Mouse (Mus musculus) kidney, adult 2 months (tissue): ENCODE results near the gene Ephb6. TPM values are rescaled to one million over a fixed set of nuclear protein-coding genes. Genes with fewer than 3 reads are reported as not detected.

Experiments
- DNase-seq: peaks from one replicate; pipeline ENCODE4 v3.0.0; 2021
- H3K27ac ChIP-seq: fragments of 200-500 bp; 2 replicates; pipeline ENCODE4 v1.5.1; 2012; ENCODE audit warnings: low read depth, low read length, control low read depth, inconsistent platforms; ENCODE audit not compliant: insufficient read depth
- H3K27me3 ChIP-seq: fragments of 200-500 bp; replicated peaks from 2 replicates; pipeline ENCODE4 v1.6.1; 2012; ENCODE audit warnings: mild to moderate bottlenecking, moderate library complexity, low read length, inconsistent platforms; ENCODE audit not compliant: control insufficient read depth, insufficient read depth
- H3K36me3 ChIP-seq: fragments of 200-500 bp; 2 replicates; pipeline ENCODE4 v1.6.1; 2012; ENCODE audit warnings: mild to moderate bottlenecking, moderate library complexity, low read length, inconsistent platforms; ENCODE audit not compliant: control insufficient read depth, insufficient read depth
- H3K4me1 ChIP-seq: fragments of 200-500 bp; 2 replicates; pipeline ENCODE4 v1.6.1; 2011; ENCODE audit warnings: low read length; ENCODE audit not compliant: control insufficient read depth, insufficient read depth
- H3K4me3 ChIP-seq: fragments of 200-500 bp; 2 replicates; pipeline ENCODE4 v1.5.1; 2011; ENCODE audit warnings: mild to moderate bottlenecking, low read depth, low read length, control low read depth; ENCODE audit not compliant: insufficient read depth
- CTCF ChIP-seq: fragments of 200-500 bp; conservative IDR thresholded peaks from 2 replicates; pipeline ENCODE4 v1.5.1; 2011; ENCODE audit warnings: low read depth, mild to moderate bottlenecking, control low read depth, low read length, moderate library complexity, mixed read lengths; ENCODE audit not compliant: insufficient read depth, insufficient read length
- POLR2A ChIP-seq: fragments of 200-500 bp; IDR thresholded peaks from one replicate; pipeline ENCODE4 v1.6.1; 2011; ENCODE audit warnings: low read depth, low read length, control low read depth
- WGBS: fragments of 180-500 bp; shearing (Covaris S2); methylation state at CpG from one replicate; pipeline ENCODE4 v1.1.7; 2018; 5-methylcytosine and 5-hydroxymethylcytosine counted together
- polyA plus RNA-seq: library from polyadenylated mRNA; depleted of rRNA; stranded (reverse); fragments of >200 nt; gene quantifications from 2 replicates; pipeline ENCODE4 v1.2.3, GENCODE M21; 2012; rRNA removed

Ephb6 gene
- polyA plus RNA-seq, 1 experiment: 4.0 TPM

GRCm38 (mm10) chr6:41658487-41658886 is 53.2 kb downstream of the Ephb6 start:
- Histone ChIP-seq H3K36me3 (no peaks in the 10 kb centered on the region), H3K27ac (no peak overlapping the region), H3K4me1 (no peaks in the 10 kb centered on the region), H3K27me3 (no peaks in the 10 kb centered on the region), H3K4me3 (no peak overlapping the region)
- TF ChIP-seq CTCF (no peak), POLR2A (no peak)
- 56% methylated on average over 1 of the region's 1 CpGs for WGBS
- no peak for DNase-seq

GRCm38 (mm10) chr6:41662320-41662719 is 57.0 kb downstream of the Ephb6 start:
- DNase-seq: peak; percentile 28
- Histone ChIP-seq H3K36me3 (no peaks in the 10 kb centered on the region), H3K27ac (no peak overlapping the region), H3K27me3 (no peaks in the 10 kb centered on the region), H3K4me1 (no peaks in the 10 kb centered on the region), H3K4me3 (no peak overlapping the region)
- 21% methylated on average over 2 of the region's 2 CpGs for WGBS
- no peak for TF ChIP-seq POLR2A
- TF ChIP-seq CTCF: no peak

Other genes starting within 250 kb of the Ephb6 start
- gene Prss3, start 227.8 kb upstream of the Ephb6 start, polyA plus RNA-seq: not detected in 2 replicates
- gene Gm5771, start 213.1 kb upstream of the Ephb6 start, polyA plus RNA-seq: not detected in 2 replicates
- gene Gm10334, start 159.3 kb upstream of the Ephb6 start, polyA plus RNA-seq: not detected in 2 replicates
- not detected in 2 replicates for gene Prss1, start 146.6 kb upstream of the Ephb6 start, polyA plus RNA-seq
- gene Prss2, start 83.7 kb upstream of the Ephb6 start, polyA plus RNA-seq: not detected in 2 replicates
- 0.72 and 1.0 TPM in 2 replicates for gene Trpv6, start 30.9 kb downstream of the Ephb6 start, polyA plus RNA-seq
- 6.6 and 12.4 TPM in 2 replicates for gene Trpv5, start 75.3 kb downstream of the Ephb6 start, polyA plus RNA-seq
- 0.75 and 0.99 TPM in 2 replicates for gene Llcfc1, start 78.9 kb downstream of the Ephb6 start, polyA plus RNA-seq
- gene Kel, start 98.9 kb downstream of the Ephb6 start, polyA plus RNA-seq: 0.04 and 0.13 TPM in 2 replicates
- not detected in 2 replicates for gene Olfr459, start 169.7 kb downstream of the Ephb6 start, polyA plus RNA-seq
- gene Pip, start 242.1 kb downstream of the Ephb6 start, polyA plus RNA-seq: not detected in 2 replicates
- gene Sval2, start 247.5 kb downstream of the Ephb6 start, polyA plus RNA-seq: not detected in 2 replicates